Mouse (Mus musculus): ENCODE results near the gene Gm8265. TPM values are rescaled to one million over a fixed set of nuclear protein-coding genes. Genes with fewer than 3 reads are reported as not detected.
"Not testable (repeated sequence)": the region's sequence is repeated elsewhere in the genome, so short reads cannot be mapped to it uniquely, and the experiment has no call there.

The Gm8265 gene
- polyA plus RNA-seq (2012; rRNA removed): not detected in 2 replicates

- not testable (repeated sequence) for H3K27ac ChIP-seq (ENCODE audit: insufficient read depth, low read depth, low read length); H3K4me3 ChIP-seq (ENCODE audit: low read depth, low read length); H3K4me1 ChIP-seq (ENCODE audit: control insufficient read depth, insufficient read depth, insufficient read length, low read length); H3K36me3 ChIP-seq (ENCODE audit: control insufficient read depth, insufficient read depth, low read length); H3K27me3 ChIP-seq (ENCODE audit: control insufficient read depth, insufficient read depth, low read length)
- no CpG with 5 or more reads among the region's 1 CpGs for WGBS
Measured at GRCm38 (mm10) chr14:5632928-5633327, at the start of gene Gm8265. Gene Gm8265, minus strand, starts transcription at chr14:5633028.

Other genes starting within 250 kb of the Gm8265 start
- gene Gm3500, start 244.0 kb downstream of the Gm8265 start, polyA plus RNA-seq (2012; rRNA removed): not detected in 2 replicates
- gene Gm3194, start 177.6 kb downstream of the Gm8265 start, polyA plus RNA-seq (2012; rRNA removed): not detected in 2 replicates
- gene Gm8246, start 155.2 kb downstream of the Gm8265 start, polyA plus RNA-seq (2012; rRNA removed): not detected in 2 replicates
- not detected in 2 replicates for gene Gm3187, start 148.8 kb downstream of the Gm8265 start, polyA plus RNA-seq (2012; rRNA removed)
- gene Gm3488, start 131.4 kb downstream of the Gm8265 start, polyA plus RNA-seq (2012; rRNA removed): not detected in 2 replicates
- gene Gm3532, start 94.5 kb downstream of the Gm8265 start, polyA plus RNA-seq (2012; rRNA removed): not detected in 2 replicates
- not detected in 2 replicates for gene Gm9603, start 54.4 kb upstream of the Gm8265 start, polyA plus RNA-seq (2012; rRNA removed)
- not detected in 2 replicates for gene Gm3373, start 108.5 kb upstream of the Gm8265 start, polyA plus RNA-seq (2012; rRNA removed)
- not detected in 2 replicates for gene Gm3383, start 175.0 kb upstream of the Gm8265 start, polyA plus RNA-seq (2012; rRNA removed)
- not detected in 2 replicates for gene Gm3424, start 197.3 kb upstream of the Gm8265 start, polyA plus RNA-seq (2012; rRNA removed)
- gene Gm8237, start 247.4 kb upstream of the Gm8265 start, polyA plus RNA-seq (2012; rRNA removed): not detected in 2 replicates

Data from small intestine, adult 2 months (tissue).